Mouse (Mus musculus): ENCODE data around the gene Zfp710.

GRCm38 (mm10) chr7:80027636-80028417 is 3.2 kb downstream of the Zfp710 start:
- TF ChIP-seq POLR2A (IDR thresholded peaks at IDR 0.05; ENCODE audit: low read depth, low read length): no peak; the same call in 1 of the 2 replicates
- TF ChIP-seq CTCF (IDR thresholded peaks at IDR 0.05; ENCODE audit: borderline replicate concordance, insufficient read depth, low read length): no peak
